Mouse (Mus musculus) lung, postnatal 0 days (tissue): Measurements from ENCODE around the gene Hsf2bp.

Experiments used
- CTCF ChIP-seq: IDR thresholded peaks from 2 replicates; pipeline ENCODE4 v1.5.1; 2016; ENCODE audit warnings: antibody characterized with exemption, mild to moderate bottlenecking
- EP300 ChIP-seq: IDR thresholded peaks from 2 replicates; pipeline ENCODE4 v1.6.1; 2016; ENCODE audit warnings: antibody characterized with exemption, mild to moderate bottlenecking, control low read depth

DNA sequence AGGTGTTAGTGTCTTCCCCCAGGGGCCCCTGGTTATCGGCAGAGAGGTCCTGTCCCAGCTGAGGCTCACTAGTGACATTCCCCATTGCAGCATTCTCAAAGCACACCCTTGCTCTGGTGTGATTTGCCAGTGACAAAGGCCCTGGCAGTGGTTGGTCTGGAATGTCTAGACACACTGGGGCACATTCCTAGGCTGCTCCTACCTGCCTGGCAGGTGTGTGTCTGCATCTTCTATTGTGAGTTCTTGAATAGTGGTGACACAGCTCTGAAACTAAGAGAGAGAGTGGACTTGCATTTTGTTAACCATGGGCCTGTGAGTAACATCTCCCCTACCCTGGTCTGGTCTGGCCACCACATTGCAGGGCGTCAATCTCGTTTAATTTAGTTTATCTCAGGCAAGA, 139.4 kb downstream of the Hsf2bp start:
- no peak for TF ChIP-seq CTCF
- no peak for TF ChIP-seq EP300
